Mouse (Mus musculus): ENCODE data around the gene 2010300C02Rik. TPM values are rescaled to one million over a fixed set of nuclear protein-coding genes. Genes with fewer than 3 reads are reported as not detected.
"Not testable (repeated sequence)": the region's sequence is repeated elsewhere in the genome, so short reads cannot be mapped to it uniquely, and the experiment has no call there.

Gene 2010300C02Rik
- polyA plus RNA-seq, 1 experiment = 26.2 TPM

DNA sequence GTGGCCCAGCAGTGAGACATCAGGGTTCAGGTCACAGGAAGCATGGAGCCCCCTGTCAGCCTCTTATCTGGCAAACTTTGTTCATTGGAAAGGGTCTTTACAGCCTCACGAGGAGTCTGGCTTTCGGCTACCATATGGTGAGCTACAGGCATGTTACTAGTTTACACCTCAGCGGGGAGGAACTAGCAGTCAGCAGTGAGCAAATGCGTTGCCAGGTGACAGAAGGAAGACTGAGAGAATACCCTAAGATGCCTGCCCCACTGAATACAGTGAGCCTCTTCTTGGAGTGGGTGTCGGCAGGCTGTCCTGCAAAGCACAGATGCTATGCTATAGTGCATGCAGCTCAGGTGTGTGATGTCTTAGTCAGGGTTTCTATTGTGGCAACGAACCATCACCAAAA lies 91.1 kb downstream of the 2010300C02Rik start:
- no peak for DNase-seq (ENCODE audit: low read depth)

DNA sequence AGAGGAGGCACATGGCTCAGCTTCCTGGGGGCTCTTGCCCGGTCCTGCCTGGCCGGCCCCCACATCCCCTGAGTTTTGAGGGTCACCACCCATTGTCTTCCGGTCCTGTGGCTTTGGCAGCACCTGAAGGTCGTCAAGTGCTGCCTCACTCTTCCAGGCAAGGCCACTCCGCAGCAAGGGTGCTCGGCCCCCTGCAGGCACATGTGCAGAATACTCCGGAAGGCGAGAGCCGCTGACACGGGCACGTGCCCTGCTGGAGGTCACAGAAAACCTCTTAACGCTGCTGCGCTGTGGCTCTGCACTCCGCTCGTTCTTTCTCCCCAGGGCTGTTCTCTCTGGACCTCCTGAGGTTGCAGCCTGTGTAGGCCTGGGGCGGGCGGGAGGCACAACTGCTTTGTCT lies 95.7 kb downstream of the 2010300C02Rik start:
- no peak for DNase-seq (ENCODE audit: low read depth)

DNA sequence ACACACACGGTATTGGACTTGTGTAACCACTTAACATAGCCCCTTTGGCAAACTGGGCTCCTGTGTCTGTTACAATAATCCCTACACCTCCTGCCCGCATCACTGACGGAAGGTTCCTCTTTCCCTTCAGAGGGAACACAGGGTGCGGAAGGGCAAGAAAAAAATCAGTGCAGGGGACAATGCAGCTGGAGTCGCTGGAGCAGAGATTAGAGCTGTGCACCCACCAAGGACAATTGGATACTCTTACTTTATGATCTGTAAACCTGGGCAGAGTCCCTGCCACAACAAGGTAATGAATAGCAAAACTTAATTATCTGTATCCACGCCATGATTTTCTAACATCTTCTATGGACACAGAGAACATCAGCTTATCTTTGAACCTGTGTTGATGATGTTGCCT lies 97.8 kb downstream of the 2010300C02Rik start:
- no peak for DNase-seq (ENCODE audit: low read depth)

DNA sequence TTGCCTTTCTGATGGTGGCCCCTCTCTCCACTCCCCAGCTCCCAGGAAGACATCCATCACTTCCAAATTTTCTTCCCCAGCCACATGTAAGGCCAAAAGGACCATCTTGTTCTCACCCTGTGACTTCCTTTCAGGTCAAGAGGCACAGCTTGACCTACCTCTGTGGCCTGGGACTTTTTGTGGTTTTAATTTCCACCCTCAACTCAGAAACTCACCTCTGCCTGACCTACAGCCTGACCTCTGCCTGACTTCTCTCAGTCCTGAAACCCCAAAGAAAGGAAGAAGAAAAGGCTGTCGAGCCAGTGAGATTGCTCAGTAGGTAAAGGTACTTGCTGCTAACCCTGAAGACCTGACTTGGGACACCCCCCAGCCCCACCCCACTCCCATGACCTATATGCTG lies 100.3 kb downstream of the 2010300C02Rik start:
- no peak for DNase-seq (ENCODE audit: low read depth)

DNA sequence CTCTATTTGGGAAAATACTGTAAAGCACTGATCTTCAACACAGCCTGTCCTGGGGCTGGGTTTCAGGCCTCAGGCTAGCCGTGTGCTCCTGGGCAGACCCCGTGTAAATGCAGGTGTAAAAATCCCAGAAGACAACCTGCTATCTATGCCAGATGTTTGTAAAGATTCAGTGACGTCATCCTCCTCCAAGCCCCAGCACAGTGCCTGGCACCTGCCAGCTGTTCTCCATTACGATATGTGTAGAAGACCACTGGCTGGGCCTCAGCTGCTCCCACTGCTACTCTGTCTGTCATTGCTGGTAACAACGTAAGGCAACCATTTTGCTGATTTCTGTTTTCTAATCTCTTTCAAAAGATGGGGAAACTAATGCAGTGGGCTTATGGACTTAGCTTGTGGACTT lies 102.8 kb downstream of the 2010300C02Rik start:
- DNase-seq (ENCODE audit: low read depth) = no peak

DNA sequence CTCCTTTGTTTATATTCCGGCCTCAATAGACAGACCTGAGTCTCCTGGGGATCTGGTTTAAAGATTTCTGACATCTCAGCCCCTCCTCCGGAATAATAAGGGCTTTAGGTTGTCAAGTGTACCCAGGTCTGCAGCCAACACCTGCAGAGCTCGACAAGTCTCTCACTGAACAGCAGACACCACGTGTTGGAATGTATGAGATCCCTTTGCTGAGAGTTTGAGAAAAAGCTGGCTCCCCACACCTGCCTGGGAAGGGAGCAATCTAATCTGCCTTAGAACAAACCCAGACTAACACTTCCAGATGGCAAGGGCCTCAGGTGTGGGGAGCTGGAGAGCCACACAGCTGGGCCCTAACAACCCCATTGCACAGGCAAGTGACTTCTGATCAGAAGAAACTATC lies 103.3 kb downstream of the 2010300C02Rik start:
- DNase-seq (ENCODE audit: low read depth) = no peak

DNA sequence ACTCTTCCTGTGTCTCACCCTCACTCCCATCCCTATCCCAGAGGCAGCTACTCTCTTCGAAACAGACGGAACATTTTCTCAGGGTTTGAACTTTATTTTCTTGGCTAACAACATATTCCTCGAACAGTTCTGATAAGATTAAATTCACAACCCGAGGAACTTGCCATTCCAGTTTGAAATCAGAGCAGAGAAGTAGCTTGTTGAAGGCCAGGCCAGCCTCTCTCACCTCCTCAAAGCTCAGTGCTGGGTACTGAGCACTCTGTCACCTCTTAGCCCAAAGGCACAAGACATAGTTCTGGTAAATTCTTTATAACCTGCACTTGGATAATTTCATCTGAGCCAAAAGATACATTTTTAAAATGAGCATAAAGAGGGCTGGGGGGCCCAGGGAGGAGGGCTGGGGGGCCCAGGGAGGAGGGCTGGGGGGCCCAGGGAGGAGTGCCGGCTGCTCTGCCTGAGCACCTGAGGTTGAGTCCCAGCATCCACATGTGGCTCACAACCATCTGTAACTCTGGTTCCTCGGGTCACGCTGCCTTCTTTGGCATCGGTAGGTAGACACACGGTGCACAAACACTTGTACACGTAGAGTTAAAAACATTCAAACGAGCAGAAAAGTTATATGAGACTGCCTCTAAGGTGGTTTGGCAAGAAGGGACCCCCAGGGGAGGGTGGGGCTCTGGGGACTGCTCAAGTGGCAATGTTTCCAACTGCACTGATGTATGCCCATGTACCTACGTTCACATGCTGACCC lies 104.4 kb downstream of the 2010300C02Rik start:
- no peak for DNase-seq (ENCODE audit: low read depth)

DNA sequence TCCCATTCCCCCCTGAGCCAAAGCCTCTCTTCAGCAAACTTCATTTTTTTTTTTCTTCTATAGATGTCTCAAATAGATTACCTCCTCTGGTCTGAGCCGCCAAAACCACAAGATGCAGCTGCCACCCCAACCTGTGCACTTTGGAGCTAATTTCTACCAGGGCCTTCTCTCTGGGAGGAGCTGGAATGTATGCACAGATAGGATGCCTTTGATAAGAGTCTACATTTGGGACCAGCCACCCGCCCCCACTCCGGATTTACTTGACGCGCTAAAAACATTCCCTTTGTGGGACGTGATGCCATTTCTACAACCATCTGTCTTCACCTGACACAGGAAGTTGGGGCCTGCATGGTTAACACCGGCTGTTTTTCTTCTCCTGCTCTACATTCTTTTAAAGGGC lies 105.0 kb downstream of the 2010300C02Rik start:
- no peak for DNase-seq (ENCODE audit: low read depth)

DNA sequence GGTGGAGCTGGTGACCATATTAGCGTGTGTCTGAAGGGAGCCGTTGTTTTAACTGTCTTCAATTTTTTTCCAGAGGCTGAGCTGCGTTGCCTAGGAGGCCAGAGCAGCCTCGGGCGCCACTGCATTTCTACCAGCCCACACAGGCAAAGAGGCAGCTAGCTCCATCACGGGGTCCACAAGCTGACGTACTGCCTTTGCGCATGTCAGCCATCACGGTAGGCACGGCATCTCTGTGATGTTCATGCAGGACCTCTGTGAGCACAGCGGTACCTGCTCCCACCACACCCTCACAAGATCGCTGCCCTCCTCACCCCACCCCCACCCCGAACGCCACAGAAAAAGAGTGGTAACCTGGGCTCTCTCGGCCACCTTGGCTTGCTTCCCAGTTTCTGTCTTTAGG lies 105.8 kb downstream of the 2010300C02Rik start:
- no peak for DNase-seq (ENCODE audit: low read depth)

DNA sequence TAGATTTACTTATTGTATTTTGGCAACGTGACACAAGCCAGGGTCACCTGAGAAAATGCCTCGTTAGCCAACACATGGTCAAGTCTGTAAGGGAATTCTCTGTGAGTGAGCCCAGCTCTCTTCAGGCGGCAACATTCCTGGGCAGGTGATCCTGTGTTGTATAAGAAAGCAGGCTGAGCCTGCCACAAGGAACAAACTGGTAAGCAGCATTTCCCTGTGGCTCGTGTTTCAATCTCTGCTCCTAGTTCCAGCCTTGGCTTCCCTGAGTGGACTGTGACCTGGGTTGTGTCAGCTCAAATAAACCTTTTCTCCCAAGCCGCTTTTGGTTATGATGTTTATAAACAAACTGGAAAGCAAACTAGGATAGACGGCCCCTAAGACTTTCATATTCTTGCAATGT lies 108.9 kb downstream of the 2010300C02Rik start:
- no peak for DNase-seq (ENCODE audit: low read depth)

DNA sequence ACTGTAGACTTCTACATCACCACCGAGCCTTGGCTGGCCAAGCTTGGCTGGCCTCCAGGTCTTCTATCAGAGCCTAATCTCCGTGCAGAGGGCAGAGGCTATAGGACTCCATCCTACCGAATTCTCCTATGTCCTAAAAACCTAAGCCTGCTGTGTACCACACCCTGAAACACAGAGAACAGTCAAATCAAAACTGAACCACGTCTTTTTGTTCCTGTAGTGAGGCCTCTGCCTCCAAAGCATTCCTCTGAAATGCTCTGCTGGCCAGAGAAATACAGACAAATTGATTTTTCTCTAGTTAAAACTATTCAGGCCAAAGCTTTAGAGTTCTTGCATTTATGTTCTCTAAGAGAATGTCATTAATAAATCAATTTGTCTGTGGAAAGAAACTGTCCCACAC lies 109.6 kb downstream of the 2010300C02Rik start:
- DNase-seq (ENCODE audit: low read depth) = no peak

DNA sequence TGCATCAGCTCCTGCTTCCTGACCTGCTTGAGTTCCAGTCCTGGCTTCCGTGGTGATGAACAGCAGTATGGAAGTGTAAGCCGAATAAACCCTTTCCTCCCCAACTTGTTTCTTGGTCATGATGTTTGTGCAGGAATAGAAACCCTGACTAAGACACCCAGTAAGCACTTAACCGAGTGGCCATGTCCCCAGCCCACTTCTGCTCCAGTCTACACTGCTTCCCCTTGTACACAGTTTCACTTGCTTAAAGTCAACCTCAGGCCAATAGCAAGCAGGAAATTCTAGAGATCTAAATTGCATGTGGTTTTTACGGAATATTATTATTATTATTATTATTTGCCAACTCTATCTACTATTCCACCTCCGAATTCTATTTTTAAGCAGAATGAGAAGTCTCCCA lies 114.2 kb downstream of the 2010300C02Rik start:
- DNase-seq (ENCODE audit: low read depth) = not testable (repeated sequence)

DNA sequence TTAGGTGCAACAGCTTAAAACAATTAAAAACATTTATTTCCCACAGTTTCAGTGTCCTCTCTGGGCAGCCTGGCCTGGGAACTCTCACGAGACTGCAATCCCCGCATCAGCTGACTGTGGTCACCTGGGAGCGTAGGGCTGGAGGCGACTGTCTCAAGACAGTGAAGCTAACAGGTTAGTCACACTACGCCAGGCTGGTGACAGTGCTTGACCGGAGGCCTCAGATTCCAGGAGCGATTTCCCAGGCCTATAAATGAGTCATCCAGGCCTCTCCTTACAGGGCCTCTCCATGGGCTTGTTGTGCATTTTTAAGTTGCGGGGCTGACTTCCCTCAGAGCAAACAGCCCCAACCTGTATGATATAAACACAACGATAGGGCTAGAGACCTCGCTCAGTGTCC lies 116.7 kb downstream of the 2010300C02Rik start:
- no peak for DNase-seq (ENCODE audit: low read depth)

DNA sequence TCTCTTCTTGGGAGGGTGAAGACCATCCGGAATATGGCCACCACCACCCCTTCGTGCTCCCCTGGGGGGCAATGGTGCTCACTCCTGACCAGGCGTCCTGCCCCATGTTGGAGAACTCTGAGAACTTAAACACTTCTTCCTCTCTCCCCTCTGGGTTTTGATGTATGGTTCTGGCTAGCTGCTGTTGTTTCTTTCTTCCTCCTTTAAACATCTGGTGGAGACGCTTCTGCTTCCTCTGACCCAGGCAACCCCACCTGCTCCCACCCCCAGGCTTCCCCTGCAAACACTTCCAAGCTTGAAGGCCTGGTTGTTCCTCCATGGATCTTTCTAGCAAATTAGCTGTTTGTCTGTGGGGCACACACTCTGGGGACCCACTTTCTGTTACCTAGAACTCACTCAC lies 117.6 kb downstream of the 2010300C02Rik start:
- no peak for DNase-seq (ENCODE audit: low read depth)

DNA sequence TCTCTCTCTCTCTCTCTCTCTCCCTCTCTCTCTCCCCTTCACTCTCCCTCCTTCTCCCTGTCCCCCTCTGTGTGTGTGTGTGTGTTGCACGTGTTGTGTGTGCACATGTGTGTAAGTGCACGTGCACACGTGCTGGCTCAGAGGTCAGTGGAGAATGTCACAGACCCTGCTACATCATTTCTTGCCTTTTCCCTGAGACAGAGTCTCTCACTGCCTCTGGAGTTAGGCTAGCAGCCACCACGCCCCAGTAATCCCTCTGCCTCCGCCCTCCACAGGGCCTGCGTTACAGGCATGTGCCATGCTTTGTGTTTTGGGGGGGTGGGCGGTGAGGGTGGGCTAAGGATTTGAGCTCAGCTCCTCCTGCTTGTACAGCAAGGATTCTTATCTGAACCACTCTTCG lies 118.4 kb downstream of the 2010300C02Rik start:
- no peak for DNase-seq (ENCODE audit: low read depth)

DNA sequence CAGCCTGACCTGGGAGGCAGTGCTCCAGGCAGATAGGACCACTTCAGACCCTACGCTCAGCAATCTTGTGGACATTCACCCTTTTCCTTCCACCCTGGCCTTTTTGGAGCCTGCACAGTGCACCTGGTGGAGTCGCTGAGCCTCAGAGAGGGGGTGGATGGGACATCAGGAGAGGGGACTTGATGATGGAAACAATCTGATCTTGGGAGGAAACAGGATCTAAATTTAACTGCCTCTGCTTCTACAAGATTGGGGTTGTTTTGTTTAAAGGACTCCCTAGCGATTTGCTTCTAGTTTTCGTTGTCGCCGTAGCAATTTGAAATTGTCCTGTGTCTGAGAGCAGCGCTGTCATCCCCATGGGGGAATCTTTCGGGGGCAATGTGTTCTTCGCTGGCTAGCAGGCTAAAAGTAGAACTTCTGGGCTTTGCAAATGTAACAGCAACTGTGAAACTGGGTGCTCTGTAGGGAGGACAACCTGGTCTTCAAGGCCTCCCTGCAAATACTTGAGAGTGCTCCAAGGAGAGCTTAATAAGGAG lies 119.2 kb downstream of the 2010300C02Rik start:
- DNase-seq (ENCODE audit: low read depth) = no peak

DNA sequence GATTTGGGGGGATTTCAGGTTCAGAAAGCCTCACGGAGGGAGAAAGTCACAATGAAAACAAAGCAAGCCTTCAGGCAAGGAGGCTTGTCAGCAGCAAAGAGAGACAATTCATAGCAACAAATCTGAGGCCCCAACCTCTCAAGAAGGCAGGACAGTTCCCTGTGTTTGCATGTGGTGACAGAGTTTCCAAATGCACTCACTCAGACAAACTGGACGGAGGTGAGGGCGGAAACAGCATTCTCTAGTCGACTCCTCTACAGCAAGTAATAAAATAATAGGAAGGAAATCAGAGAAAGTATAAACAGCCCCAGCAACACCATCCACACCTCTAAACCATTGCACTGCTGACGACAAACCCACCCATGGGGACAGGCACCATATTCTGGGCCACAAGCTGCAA lies 120.9 kb downstream of the 2010300C02Rik start:
- no peak for DNase-seq (ENCODE audit: low read depth)

DNA sequence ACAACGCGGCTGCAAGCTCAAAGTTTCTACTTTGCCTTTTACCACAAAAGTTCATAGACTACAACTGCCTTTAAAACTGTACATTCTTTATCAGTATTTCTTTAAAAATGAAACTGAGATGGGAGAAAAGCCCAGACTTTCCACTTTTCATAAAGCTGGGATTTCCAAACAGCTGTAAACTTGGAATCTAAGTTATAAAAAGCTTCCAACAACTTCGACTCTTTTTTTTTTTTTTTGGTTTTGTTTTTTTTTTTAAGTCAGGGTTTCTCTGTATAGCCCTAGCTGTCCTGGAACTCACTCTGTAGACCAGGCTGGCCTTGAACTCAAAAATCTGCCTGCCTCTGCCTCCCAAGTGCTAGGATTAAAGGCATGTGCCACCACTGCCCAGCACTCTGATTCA lies 125.1 kb downstream of the 2010300C02Rik start:
- DNase-seq (ENCODE audit: low read depth) = not testable (repeated sequence)

DNA sequence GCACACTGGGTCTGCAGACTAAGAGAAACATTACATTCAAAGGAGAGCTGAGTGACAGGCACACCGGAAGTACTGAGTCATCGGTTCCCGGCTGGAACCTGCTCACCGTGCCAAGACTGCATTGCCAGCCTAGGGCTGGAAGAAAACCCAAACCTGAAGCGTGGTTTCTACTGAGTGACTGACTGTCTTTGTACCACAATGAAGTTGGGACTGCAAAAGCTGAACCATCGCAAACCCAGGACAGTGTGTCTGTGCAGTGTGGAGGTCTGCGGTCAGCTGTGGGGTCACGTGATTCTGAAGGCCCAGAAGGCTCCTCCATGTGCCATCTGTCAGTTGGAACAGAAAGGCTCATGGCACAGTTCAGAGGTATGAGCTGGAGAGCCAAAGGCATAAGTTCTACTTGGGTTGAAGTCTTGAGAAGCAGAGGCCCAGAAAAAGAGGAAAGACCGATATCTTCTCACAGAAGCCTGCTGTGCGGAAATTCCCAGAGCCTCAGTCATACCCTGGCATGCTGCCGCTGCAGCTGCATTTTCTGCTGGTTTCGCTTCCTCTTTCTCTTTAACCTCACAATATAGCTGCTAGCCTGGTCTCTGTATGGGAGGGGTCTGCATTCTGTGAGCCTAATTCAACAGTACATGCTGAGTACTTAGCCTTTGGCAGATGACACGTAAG lies 133.9 kb downstream of the 2010300C02Rik start:
- no peak for DNase-seq (ENCODE audit: low read depth)

DNA sequence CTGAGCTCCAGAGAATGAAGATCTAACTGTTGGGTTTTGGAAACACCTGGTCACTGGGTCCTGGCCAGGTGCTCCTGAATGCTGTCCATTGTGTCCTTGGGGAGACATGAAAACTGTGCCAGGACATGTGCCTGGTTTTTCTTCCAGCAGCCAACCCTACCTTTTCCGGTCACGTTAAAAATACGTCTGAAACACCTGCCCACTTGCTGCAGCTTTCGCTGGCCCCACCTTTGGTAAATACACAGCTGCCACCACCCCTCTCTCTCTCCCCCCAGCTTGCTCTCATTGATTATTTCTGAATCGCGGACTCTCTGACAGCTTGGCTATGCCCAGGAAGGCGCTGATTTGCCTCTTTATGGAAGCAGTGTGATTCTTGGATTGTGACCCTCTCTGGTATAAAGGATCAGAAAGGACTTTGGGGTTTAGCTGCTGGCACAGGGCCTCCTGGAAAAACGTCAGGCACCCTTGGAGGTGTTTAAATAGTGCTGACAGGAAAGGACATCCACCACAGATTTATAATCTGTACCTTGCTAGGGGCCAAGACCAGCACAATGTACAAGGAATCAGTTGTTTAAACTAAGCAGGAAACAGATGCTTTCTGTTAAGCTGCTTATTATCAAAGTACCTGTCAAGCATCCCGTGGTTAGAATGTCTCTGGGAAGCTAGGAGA lies 136.0 kb downstream of the 2010300C02Rik start:
- no peak for DNase-seq (ENCODE audit: low read depth)

DNA sequence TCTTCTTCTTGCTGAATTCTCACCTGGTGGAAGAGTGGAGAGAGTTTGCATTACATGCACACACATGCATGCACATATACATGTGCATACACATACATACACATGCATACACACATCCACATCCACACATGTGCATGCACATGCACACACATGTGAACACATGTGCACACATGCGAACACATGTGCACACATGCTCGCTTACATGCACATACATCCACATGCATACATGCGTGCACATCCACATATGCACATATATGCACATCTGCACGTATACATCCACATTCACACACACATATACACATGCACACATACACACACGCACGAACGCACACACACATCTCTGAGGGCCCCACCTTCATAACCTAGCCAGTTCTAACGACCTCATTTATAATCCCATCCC lies 136.7 kb downstream of the 2010300C02Rik start:
- DNase-seq (ENCODE audit: low read depth) = no peak

DNA sequence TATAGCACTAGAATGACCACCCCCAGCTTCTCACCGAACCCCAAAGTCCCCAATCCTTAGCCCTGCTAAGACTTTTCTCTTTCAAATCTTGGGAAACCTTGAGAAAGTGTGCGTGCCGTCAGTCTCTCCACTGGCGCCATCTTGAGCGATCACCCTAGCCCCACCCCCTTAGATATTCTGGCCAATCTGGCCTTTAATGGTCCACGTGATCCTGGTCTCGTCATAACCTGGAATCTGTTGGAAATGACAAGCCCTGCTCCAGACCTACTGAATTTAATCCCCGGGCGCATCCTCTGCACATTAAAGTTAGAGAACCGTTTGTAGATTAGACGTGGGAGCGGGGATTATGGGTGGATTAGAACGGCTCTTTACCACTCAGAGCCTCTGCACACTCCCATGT lies 140.2 kb downstream of the 2010300C02Rik start:
- no peak for DNase-seq (ENCODE audit: low read depth)
